Mouse (Mus musculus): ENCODE measurements around the gene Abcc8. TPM values are rescaled to one million over a fixed set of nuclear protein-coding genes. Genes with fewer than 3 reads are reported as not detected.

Abcc8 gene
- polyA plus RNA-seq, 1 experiment from 2014 or later, result 6.2 TPM

DNA sequence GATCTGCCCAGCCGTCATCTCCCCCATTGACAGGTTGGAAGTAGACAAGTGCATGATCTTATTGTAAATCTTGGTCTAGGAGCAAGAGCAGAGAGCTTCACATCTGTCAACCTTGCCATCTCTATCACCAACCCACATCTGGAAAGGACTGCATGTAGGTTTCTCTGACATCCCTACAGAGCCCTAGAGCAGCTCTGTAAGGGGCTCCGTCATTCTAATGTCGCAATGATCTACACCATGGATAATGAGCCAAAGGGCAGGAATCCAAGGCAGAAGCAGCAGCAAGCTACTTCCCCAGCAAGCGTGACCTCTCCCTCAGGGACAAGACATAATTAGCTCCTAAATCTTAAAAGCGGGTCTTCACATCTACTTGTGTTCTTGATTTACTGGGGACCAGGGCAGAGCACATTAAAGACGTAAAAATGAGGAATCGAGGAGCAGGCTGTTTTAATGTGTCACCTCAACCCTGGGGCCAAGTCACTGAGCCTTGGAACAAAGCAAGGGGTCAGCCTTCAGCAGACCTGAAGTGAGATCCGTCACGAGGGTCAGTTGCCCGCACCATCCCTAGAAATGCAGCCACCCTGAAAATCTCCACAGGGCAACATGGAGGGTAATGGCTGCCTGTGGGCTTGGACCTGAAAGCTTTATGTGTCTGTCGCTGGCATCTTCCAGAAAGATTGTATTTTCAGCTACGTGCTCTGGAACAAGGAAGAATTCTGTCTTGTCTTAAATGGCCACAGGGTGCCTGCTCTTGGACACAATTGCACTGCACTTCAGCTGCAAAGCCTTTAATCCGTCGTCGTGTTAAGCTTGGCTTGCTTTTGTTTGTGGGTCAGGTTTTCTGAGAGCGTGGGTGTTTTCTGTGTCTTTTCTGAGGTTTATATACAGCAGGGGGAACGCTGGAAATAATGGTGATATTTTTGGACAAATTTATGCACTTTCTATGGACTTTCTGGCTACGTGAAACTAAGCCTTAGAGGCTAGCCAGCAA, 25.0 kb downstream of the Abcc8 start:
- peaks cover 5% of the 10 kb centered on the region for H3K27me3 ChIP-seq (replicated peaks)
- no peak overlapping the region for H3K4me3 ChIP-seq
- H3K27ac ChIP-seq (ENCODE audit: poor library complexity, severe bottlenecking), result no peak overlapping the region
- H3K9me3 ChIP-seq (replicated peaks), result no peaks in the 10 kb centered on the region
- no peak for ATAC-seq (ENCODE audit: insufficient number of reproducible peaks, low FRiP score)
- H3K4me1 ChIP-seq (replicated peaks), result no peaks in the 10 kb centered on the region
- H3K36me3 ChIP-seq, result no peaks in the 10 kb centered on the region
- H3K9ac ChIP-seq, result no peak overlapping the region
- 79% methylated on average over 18 of the region's 18 CpGs for WGBS
- no peak overlapping the region for H3K4me2 ChIP-seq

DNA sequence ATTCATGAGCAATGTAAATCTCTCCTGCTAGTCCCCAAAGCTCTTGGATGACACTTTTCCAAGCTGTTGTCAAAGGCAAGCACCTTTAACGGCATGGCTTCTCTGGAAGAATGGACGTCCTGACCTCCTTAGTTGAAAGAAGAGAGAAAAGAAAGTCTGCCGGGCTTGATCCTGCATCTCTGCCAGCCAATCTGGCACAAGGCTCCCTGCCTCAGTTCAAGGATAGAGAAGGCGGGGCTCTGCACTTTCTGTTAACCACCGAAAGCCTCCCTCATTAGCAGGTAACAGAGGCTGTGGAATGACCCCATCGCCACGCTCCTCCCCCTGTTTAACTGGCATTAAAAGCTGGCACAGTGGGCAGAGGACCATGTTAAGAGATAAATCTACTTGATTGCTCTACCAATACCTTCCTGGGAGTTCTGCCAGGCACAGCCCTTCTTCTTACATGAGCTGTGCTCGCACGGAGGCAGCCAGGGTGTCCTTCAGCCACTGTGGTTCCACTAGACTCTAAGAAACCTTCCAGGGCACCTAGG, 26.9 kb downstream of the Abcc8 start:
- H3K27ac ChIP-seq (ENCODE audit: poor library complexity, severe bottlenecking), result no peak overlapping the region
- no peaks in the 10 kb centered on the region for H3K36me3 ChIP-seq
- H3K4me1 ChIP-seq (replicated peaks), result no peaks in the 10 kb centered on the region
- no peak for ATAC-seq (ENCODE audit: insufficient number of reproducible peaks, low FRiP score)
- no peak overlapping the region for H3K9ac ChIP-seq
- H3K27me3 ChIP-seq (replicated peaks), result peaks cover 5% of the 10 kb centered on the region
- no peak overlapping the region for H3K4me3 ChIP-seq
- WGBS, result 71% methylated on average over 9 of the region's 9 CpGs
- H3K9me3 ChIP-seq (replicated peaks), result no peaks in the 10 kb centered on the region
- H3K4me2 ChIP-seq, result no peak overlapping the region

DNA sequence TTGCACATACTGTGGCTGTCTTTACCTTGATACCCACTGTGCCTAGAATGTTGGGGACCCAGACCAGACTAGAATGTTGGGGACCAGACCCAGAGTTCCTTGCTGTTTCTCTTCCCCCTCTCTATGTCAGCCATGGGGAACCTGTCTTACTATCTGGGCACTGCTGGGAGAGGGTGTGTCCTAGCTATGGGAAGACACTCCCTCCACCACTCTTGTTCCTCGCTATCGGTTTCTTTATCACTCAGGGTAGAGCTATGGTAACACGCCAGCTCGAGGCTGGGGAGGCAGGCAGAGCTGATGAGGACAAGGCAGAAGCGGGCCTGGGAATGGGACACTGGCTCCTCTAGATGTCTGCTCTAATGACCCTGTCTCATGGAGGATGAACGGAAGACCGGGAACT, 32.4 kb downstream of the Abcc8 start:
- H3K4me3 ChIP-seq, result no peak overlapping the region
- 49% methylated on average over 7 of the region's 7 CpGs for WGBS
- H3K4me1 ChIP-seq (replicated peaks), result no peaks in the 10 kb centered on the region
- H3K4me2 ChIP-seq, result no peak overlapping the region
- H3K27ac ChIP-seq (ENCODE audit: poor library complexity, severe bottlenecking), result no peak overlapping the region
- no peaks in the 10 kb centered on the region for H3K27me3 ChIP-seq (replicated peaks)
- no peaks in the 10 kb centered on the region for H3K9me3 ChIP-seq (replicated peaks)
- H3K36me3 ChIP-seq, result no peaks in the 10 kb centered on the region
- no peak overlapping the region for H3K9ac ChIP-seq
- no peak for ATAC-seq (ENCODE audit: insufficient number of reproducible peaks, low FRiP score)

DNA sequence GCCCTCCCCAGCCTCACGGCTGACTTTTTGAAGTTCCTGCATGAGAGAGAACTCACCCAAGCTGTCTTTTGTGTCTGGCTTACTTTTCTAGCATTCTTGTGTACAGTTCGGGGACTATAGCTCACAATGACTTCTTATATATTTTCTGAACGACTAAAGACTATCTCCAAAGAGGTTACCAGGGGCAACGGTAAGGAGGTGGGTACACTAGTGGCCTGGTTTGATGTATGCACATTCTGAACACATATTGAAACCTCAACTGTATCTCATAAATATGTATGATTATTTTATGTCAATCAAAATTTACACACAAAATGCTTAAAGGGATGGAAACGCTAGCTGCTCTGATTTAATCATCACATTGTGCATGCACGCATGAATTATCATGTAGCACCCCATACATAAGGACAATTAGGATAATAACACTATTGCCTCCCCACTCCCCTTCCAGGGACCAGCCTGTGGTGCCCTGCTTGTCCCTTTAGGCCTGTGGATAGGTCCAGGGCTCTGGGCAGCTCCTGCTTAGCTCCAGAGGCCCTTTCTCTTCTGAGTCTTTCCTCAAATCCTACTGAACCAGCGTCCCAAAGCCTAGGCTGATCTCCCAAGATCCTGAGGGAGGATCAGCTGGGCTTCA, 33.0 kb downstream of the Abcc8 start:
- Histone ChIP-seq H3K9me3 (replicated peaks) (no peaks in the 10 kb centered on the region), H3K4me3 (no peak overlapping the region), H3K9ac (no peak overlapping the region), H3K4me1 (replicated peaks) (no peaks in the 10 kb centered on the region), H3K27me3 (replicated peaks) (no peaks in the 10 kb centered on the region), H3K4me2 (no peak overlapping the region), H3K27ac (ENCODE audit: poor library complexity, severe bottlenecking) (no peak overlapping the region), H3K36me3 (no peaks in the 10 kb centered on the region)
- WGBS, result 77% methylated on average over 7 of the region's 7 CpGs
- no peak for ATAC-seq (ENCODE audit: insufficient number of reproducible peaks, low FRiP score)

DNA sequence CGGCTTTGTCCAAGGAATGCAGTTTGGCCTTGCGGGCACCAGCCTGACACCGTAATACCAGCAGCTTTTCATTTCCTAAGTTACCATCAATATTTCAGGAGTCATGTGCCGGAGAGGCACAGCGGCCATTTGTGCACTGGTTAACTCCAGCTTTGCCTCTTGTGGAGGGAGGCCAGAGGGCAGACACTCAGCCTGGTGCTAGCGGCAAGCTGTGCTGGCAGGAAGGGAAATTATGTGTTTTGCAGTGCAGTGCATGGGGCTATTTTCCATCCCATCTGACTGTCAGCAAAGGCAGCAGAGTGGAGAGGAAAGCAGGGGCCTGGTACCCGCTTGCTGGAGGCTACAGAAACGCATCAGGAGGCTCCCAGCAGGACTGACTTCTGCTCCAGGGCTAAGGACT, 35.8 kb downstream of the Abcc8 start:
- H3K27me3 ChIP-seq (replicated peaks), result peaks cover 18% of the 10 kb centered on the region; the same call in 1 of the 2 replicates
- no peak overlapping the region for H3K4me2 ChIP-seq
- H3K27ac ChIP-seq (ENCODE audit: poor library complexity, severe bottlenecking), result no peak overlapping the region
- no peak for ATAC-seq (ENCODE audit: insufficient number of reproducible peaks, low FRiP score)
- H3K4me3 ChIP-seq, result no peak overlapping the region
- H3K36me3 ChIP-seq, result no peaks in the 10 kb centered on the region
- H3K4me1 ChIP-seq (replicated peaks), result no peaks in the 10 kb centered on the region
- H3K9ac ChIP-seq, result no peak overlapping the region
- 79% methylated on average over 8 of the region's 8 CpGs for WGBS
- no peaks in the 10 kb centered on the region for H3K9me3 ChIP-seq (replicated peaks)

DNA sequence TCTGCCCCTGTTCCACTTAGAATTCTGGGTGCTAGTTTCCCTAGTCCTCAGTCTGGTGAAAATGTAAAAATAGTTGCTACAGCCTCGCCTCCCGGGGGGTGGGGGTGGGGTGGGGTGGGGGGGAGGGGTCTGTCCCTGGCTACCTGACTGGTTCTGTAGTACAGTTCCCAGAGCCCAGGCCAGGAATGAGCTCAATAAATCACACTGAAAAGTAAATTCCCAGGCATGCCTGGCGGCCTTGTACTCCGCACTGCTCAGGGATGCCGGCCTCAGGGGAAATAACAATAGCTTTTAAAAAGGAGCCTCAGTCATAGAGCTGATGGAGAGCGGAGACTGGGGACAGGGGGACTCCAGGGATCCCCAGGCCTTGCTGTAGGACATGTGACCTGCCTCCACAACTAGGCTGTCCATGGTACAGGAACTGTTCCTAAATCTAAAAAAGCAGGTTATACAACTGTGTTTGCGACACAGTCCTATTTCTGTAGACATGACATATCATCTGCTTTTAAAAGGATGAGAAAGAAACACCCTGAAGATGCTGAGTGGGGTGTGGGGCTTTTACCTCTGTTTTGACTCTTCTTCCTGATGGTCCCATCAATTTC, 41.4 kb downstream of the Abcc8 start:
- H3K27me3 ChIP-seq (replicated peaks), result peaks cover 18% of the 10 kb centered on the region; the same call in 1 of the 2 replicates
- H3K9me3 ChIP-seq (replicated peaks), result no peaks in the 10 kb centered on the region
- peaks cover 19% of the 10 kb centered on the region for H3K4me1 ChIP-seq (replicated peaks)
- no peak for ATAC-seq (ENCODE audit: insufficient number of reproducible peaks, low FRiP score)
- no peak overlapping the region for H3K4me3 ChIP-seq
- H3K36me3 ChIP-seq, result no peaks in the 10 kb centered on the region
- no peak overlapping the region for H3K27ac ChIP-seq (ENCODE audit: poor library complexity, severe bottlenecking)
- no peak overlapping the region for H3K4me2 ChIP-seq
- H3K9ac ChIP-seq, result no peak overlapping the region
- 44% methylated on average over 7 of the region's 7 CpGs for WGBS

DNA sequence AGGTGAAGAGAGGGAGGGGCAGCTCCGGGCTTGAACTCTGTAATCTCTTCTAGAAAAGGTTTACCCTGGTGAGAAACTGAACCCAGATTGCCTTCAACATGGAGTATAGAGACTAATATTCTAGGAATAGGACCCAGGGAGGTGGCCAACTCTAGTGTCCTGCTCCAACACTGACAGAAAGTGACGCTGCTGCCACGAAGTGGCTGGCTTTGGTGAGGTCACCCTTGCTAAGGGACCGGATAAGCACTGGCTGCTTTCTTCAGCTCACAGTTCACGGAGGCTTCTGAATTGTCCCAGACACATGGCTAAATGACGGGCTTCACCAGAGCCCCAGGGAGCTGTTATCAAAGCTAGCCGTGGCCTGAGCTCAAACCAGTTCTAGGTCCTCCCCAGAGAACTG, 46.0 kb downstream of the Abcc8 start:
- no peak overlapping the region for H3K4me3 ChIP-seq
- H3K27me3 ChIP-seq (replicated peaks), result no peaks in the 10 kb centered on the region; the same call in 1 of the 2 replicates
- peak overlapping the region; percentile 46 for H3K4me2 ChIP-seq
- H3K4me1 ChIP-seq (replicated peaks), result peaks cover 43% of the 10 kb centered on the region
- ATAC-seq (ENCODE audit: insufficient number of reproducible peaks, low FRiP score), result peak; percentile 68
- no peaks in the 10 kb centered on the region for H3K9me3 ChIP-seq (replicated peaks)
- no peaks in the 10 kb centered on the region for H3K36me3 ChIP-seq
- peak overlapping the region; percentile 43; the same call in 1 of the 2 replicates for H3K27ac ChIP-seq (ENCODE audit: poor library complexity, severe bottlenecking)
- WGBS, result 6% methylated on average over 7 of the region's 7 CpGs
- no peak overlapping the region for H3K9ac ChIP-seq

DNA sequence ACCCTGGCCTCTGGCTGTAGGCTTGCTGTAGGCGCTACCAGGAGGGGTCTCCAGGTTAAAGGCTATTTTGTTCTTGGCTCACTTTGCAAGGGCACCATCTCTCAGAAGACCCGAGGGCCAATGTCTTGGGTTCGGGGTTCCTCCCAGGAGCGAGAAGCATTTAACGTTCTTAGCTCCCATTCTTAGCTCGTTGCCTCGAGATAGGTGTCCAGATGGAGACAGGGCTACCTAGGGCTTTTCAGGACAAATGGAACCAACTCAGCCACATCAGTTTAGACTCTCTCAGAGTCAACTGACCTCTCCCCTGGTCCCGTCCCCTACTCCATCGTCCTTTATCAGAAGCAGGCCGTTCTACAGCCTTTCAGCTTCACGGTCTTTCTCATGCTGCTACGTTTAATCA, 47.6 kb downstream of the Abcc8 start:
- H3K4me1 ChIP-seq (replicated peaks), result peaks cover 37% of the 10 kb centered on the region
- WGBS, result 83% methylated on average over 12 of the region's 12 CpGs
- no peak for ATAC-seq (ENCODE audit: insufficient number of reproducible peaks, low FRiP score)

DNA sequence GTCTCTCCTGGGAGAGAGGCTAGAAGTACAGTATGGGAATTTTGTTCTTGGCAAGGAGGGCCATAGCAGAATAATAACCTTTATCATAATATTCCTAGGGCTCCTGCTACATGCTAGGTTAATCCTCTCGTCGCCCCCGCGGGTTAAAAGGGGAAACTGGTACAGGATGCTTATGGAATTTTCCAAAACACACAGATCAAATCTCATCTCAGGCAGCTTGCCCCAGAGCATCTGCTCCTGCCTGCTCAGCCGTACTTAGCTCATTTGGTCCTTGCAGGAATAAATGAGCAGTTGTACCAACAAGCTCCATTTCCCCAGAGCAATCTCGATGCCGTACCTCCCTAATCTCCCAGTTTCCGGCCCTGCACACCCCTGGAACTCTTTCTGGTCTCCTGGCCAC, 48.0 kb downstream of the Abcc8 start:
- H3K27me3 ChIP-seq (replicated peaks), result no peaks in the 10 kb centered on the region; the same call in 1 of the 2 replicates
- no peaks in the 10 kb centered on the region for H3K36me3 ChIP-seq
- no peak overlapping the region for H3K27ac ChIP-seq (ENCODE audit: poor library complexity, severe bottlenecking)
- ATAC-seq (ENCODE audit: insufficient number of reproducible peaks, low FRiP score), result no peak
- H3K4me3 ChIP-seq, result no peak overlapping the region
- no peaks in the 10 kb centered on the region for H3K9me3 ChIP-seq (replicated peaks)
- no peak overlapping the region for H3K4me2 ChIP-seq
- peaks cover 37% of the 10 kb centered on the region for H3K4me1 ChIP-seq (replicated peaks)
- 64% methylated on average over 8 of the region's 8 CpGs for WGBS
- H3K9ac ChIP-seq, result no peak overlapping the region

More for the DNA sequence above, 47.6 kb downstream of the Abcc8 start:
- no peak overlapping the region for H3K9ac ChIP-seq
- no peaks in the 10 kb centered on the region for H3K9me3 ChIP-seq (replicated peaks)
- no peak overlapping the region for H3K4me2 ChIP-seq
- no peaks in the 10 kb centered on the region for H3K36me3 ChIP-seq
- H3K27ac ChIP-seq (ENCODE audit: poor library complexity, severe bottlenecking), result no peak overlapping the region
- H3K27me3 ChIP-seq (replicated peaks), result no peaks in the 10 kb centered on the region; the same call in 1 of the 2 replicates
- no peak overlapping the region for H3K4me3 ChIP-seq

DNA sequence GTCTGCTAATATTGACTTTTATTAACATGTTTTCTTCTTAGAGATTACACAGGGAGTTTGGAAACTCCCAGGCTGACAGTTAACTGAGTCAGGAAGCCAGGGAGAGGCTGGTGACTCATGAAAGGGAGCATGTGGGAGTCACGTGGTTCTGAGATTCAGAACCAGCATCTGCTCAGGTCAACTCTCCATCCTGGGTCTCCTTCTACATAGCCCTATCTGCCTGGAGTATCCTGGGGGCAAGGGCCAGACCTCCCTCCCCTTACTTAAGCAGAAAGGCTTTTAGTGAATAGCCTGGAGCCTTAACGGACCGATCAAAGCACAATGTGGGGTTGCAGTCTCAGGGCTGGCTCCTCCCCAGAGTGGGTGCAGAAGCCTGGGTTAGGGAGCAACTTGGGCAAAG, 48.6 kb downstream of the Abcc8 start:
- no peak for ATAC-seq (ENCODE audit: insufficient number of reproducible peaks, low FRiP score)
- Histone ChIP-seq H3K4me3 (no peak overlapping the region), H3K9me3 (replicated peaks) (no peaks in the 10 kb centered on the region), H3K27me3 (replicated peaks) (no peaks in the 10 kb centered on the region; the same call in 1 of the 2 replicates), H3K9ac (no peak overlapping the region), H3K4me1 (replicated peaks) (peaks cover 37% of the 10 kb centered on the region), H3K36me3 (no peaks in the 10 kb centered on the region), H3K4me2 (no peak overlapping the region), H3K27ac (ENCODE audit: poor library complexity, severe bottlenecking) (no peak overlapping the region)
- WGBS, result 33% methylated on average over 3 of the region's 3 CpGs

DNA sequence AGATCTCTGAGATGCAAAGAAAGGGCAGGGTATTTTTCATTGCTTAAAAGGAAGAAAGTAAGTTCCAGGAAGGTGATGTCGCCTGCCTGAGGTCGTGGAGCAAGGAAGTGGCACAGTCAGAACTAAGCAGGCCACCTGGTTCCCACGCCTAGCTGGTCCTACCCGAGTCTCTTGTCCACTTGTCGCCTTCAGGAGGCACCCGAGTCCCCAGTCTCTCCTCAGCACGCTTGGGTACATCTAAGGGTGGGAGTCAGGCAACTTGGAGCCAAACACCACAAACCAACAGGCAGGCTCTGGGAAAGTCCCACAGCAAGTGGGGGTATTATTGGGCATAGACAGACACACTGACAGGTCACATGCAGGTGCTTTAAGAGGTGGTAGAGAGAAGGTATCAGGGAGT, 49.1 kb downstream of the Abcc8 start:
- ATAC-seq (ENCODE audit: insufficient number of reproducible peaks, low FRiP score), result no peak
- Histone ChIP-seq H3K4me3 (no peak overlapping the region), H3K27me3 (replicated peaks) (no peaks in the 10 kb centered on the region; the same call in 1 of the 2 replicates), H3K9me3 (replicated peaks) (no peaks in the 10 kb centered on the region), H3K36me3 (no peaks in the 10 kb centered on the region), H3K4me1 (replicated peaks) (peaks cover 37% of the 10 kb centered on the region), H3K27ac (ENCODE audit: poor library complexity, severe bottlenecking) (no peak overlapping the region), H3K4me2 (no peak overlapping the region), H3K9ac (no peak overlapping the region)
- 54% methylated on average over 7 of the region's 7 CpGs for WGBS
